Mouse (Mus musculus) lung, postnatal 25 days (tissue): ENCODE results near the gene Dpf3.

Source experiments
- DNase-seq: peaks from one replicate; pipeline ENCODE4 v3.0.0; 2022; ENCODE audit warnings: low spot score

The Dpf3 gene

DNA sequence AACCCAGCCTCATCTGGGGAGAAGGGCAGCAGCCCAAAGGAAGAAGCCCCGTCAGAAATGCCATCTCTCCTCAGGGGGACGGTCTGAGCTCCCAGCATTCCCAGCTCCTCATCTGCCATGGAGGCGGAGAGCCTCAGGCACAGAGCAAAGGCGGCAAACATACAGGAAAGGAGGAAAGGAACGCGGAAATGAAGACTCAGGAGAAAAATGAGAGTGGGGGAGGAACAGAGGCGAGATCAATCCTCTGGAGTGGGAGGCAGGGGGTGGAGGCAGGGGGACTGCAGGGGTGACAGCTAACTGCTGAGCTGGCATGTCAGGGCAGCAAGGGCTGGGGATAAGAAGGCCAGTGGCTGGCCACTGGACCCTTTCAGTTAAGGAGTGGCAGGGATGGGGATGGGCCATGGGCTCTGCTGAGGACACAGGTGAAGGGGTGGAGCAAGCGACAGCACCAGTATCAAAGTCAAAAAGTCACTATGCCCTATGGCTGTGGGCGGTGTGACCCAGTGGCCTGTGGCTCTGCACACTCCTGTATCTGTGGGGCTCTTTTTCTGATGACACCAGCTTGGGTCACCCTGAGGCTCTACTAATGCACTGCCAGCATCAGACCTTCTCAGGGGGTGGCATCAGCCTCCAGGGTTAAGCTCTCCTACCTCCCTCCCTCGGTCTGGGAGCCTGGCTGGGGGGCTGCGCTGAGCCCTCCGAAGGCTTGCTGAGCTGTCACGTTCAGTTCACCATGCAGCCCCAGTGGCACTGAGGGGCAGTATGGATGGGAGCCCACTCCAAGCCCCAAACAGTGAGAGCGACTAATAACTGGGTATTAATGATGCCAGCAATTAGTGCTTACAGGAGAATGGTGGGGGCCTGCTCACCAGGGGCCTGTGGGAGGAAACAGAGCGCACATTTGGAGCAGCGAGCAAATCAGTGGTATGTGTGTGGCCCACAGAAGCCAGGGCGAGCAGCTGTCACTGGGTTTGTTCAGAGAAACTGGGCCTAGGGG is 200.7 kb downstream of the Dpf3 start:
- no peak for DNase-seq

DNA sequence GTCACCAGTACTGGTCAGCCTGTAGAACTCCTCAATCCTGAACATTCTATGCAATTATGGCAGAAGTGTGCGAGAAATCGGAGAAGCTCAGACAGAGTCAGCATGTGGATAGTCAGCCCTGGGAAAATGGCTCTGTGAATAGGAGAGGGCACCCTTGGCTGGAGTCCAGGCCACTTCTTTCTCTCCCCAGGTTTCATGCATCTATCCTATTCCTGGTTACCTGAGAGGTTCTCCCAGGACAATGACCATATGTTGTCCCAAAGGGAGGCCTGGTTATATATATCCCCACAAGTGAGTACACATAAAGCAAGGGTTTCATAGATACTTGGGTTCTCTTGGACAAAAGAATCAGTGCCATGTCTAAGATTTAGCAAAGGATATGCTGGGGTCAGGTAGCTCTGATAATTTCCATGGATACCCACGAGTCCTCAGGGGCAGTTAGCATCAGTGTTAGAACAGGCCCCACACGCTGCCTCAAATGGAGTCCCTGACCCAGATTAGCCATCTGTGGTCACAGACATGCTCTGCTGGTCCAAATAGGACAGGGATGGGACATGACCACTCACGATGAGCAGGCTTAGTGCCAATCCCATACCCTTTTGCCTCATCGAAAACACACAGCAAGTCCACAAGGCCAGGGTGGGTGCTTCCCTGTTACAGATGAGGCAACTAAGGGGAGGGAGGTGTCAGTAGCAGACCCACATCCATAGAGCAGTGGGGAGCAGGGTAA is 203.8 kb downstream of the Dpf3 start:
- no peak for DNase-seq

DNA sequence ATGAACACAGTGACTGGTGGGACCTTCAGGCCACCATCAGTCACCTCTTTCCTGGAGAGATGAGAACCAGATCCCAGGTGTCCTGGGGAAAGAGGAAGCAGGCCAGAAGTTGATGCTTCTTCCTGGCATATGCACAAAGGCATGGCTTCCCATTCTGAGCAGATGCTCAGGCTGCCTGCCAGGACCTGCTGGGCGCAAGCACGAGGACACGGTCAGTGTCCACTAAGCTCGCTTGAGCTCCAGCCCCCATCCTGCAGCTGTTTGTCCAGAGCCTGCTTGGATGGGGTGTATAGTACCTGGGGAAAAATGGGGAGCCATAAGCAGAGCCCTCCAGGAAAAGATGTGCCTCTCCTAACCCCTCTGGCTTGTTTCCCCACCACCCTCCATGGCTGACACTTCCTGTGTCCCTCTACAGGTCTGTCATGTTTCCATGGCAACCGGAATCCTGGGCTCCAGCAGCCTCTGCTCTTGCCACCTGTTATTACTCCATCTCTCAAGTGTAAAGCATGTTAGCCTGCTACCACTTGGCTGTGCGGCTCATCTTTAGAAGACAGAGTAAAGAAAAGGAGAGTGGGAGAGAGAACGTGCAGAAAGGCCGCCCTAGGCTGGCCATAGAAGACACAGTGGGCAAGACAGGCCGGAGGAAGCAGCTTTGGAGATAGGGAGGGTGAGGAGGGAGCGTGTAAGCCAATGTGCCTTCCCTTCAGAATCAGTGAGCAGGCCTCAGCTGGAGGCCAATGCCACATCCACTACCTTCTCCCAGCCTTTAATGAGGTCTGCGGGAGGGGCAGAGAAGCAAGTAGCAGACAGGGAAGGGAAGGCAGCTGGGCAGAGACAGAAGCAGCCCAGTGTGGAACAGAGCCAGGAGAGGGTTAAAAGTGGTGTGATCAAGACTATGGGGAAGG is 209.7 kb downstream of the Dpf3 start:
- DNase-seq: no peak

DNA sequence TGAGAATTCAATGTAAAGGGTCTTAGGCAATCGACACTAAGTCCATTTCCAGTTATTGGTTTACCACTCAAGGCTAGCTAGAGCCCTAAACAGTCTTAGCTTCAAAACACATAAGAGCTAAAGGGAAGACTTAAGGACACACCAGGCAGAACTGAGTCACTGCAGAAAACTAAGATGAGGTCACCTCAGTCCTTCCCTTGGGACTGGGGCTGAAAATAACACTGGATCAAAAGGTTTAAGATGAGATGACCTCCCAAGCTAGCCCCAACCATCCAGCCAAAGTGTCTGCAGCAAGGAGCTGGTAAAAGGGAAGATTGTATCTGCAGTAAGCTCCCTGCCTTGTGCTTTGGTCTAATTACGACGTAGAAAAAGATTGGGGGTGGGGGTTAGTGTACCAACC is 216.3 kb downstream of the Dpf3 start:
- no peak for DNase-seq

DNA sequence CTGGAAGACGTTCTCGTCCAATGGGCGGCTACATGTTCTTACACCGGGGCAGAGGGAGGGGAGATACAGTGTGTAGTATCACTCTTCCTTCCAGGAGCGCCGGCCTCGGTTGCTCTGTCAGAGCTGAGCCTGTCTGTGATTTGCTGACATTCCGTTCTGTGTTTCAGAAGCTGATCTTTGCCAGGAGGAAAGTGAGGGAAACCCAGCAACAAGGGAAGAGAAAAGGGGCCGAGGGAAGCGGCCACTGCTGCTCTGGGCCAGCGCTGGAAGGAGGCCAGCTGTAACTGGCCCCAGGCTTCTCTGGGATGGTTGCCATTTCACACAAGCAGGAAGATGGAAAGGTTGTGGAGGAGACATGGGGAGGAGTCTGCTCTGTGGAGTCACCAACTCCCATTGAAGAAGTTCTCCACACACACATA is 219.0 kb downstream of the Dpf3 start:
- peak; percentile 24 for DNase-seq

DNA sequence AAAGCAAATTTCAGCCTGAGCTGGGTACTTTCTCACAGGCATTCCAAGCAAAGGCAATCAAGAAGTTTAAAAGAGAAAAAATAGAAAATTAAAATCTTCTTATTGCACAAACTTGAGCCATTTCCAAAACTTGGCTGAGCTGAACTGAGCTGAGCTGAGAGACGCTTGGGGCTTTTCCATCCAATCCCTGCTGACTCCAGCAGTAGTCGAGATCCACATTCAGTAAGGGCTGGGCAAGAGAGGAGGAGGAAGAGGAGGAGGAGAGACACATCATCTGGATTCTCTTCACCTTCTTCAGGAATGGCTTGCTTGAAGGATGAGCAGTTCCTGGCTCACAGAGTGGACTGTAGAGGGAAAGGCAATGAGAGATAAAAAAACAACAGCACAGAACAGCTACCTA is 227.0 kb downstream of the Dpf3 start:
- no peak for DNase-seq

DNA sequence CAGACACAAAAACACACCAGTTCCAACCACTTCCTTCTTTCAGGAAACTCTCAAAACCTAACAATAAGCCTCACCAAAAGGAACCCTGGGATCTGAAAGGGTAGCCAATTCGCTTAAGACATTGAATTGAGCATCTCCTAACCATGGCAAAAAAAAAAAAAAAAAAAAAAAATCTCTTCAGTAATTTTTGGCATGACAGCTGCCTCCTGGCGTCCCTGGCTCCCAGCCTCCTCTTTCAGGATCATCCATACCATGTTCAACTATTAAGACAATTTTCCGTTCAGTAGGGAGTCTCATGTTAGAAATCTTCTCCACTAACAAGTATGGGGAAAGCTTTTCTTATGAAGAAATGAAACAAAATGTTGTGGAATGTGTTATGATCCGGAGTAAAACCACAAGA is 233.1 kb downstream of the Dpf3 start:
- no peak for DNase-seq

DNA sequence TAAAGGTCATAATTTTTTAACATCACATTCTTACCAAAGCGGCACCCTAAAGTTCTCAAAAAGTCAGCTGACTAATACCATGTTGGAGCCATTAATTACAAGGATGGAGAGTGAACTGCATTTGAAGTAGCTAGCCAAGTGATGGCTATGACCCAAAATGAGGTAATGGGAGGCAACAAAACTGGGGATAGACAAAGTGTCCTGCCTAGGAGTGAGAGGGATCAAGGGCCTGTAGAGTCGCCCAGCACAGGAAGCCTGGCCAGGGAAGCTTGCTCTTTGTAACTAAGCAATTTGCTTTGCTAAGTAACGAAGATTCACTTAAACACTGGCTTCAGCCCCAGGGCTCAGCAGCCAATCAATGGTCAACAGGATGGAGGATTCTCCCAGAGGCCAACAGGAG is 238.4 kb downstream of the Dpf3 start:
- no peak for DNase-seq

DNA sequence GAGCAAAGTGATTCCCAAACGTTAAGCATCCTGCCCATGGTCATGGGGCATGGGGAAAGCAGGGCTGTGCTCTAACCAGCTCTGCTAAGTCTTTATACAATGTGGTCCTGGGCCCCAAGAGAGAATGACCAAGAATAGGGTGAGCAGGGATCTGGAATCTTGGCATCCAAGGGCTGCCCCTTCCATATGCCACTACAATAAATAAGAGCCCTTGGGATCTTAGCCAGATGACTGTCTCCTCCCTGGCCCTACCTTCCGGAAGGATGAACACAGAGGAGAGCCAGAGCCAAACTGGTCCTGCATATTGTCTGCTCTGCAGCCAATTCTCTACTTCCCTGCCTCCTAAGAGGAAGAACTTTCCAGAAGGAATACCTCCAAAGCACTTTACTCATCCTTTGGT is 238.9 kb downstream of the Dpf3 start:
- DNase-seq: no peak

DNA sequence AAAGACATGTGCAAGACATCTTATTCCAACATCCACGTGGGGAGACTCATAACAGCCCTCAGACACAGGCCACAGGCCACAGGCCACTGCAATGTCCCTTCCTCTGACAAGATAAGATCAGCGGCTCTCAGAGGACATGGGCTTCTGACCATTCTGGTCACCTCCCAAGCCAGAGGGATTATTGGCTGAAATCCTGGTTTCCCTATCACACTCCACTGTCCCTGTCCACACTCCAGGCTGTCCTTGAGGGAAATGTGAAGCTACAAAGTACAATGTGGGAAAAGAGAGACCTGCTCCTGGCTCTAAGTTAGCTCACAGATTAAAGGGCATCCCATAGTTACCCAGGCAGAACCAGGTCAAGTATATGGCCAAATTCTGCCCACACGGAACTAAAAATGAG is 239.8 kb downstream of the Dpf3 start:
- no peak for DNase-seq

DNA sequence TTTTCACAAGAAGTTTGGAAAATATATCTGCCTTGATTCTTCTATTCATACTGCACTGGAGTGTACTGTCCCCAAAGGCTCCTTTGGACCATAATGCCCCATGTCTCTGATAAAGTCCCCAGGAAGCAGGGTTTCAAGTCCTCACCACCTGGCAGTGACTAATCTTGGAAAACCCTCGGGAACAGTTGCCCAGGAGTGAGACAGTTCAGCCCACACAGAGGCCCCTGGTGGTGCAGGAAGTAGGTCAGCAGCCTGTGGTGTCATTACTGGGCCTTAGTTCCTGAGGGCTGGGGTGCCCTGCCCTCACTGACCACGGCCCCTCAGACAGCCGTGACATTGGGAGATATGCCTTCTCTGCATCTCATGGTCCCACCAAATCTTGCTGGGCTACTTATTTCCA is 246.5 kb downstream of the Dpf3 start:
- no peak for DNase-seq

DNA sequence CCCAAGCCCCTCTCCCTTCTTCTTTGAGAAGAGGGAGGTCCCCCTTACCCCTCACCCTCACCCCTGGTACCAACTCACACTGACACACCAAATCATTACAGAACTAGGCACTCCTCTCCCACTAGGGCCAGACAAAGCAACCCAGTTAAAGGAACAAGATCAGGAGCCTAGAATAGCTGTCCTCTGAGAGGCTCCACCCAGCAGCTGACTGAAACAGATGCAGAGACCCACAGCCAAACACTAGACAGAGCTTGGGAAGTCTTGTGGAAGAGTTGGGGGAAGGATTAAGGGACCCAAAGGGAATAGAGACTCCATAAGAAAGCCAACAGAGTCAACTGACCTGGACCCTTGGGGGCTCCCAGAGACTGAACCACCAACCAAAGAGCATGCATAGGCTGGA is 246.9 kb downstream of the Dpf3 start:
- no peak for DNase-seq

DNA sequence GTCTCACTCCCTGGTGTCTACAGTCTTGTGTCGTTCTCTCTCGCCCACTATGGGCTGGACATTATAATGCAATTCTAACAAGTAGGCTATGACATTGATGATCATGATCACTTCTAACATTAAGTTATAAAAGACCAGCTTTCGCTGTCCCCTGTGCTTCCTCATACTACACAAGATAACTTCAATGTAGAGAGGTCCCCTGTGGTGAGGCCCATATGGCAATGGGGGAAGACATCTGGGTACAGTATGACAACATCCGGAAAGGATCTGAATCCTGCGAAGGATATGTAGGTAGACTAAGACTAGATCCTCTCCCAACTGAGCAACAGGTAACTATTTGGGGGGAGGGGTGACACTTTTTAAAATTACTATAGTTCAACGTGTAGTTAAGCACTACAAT is 251.7 kb downstream of the Dpf3 start:
- DNase-seq: no peak

DNA sequence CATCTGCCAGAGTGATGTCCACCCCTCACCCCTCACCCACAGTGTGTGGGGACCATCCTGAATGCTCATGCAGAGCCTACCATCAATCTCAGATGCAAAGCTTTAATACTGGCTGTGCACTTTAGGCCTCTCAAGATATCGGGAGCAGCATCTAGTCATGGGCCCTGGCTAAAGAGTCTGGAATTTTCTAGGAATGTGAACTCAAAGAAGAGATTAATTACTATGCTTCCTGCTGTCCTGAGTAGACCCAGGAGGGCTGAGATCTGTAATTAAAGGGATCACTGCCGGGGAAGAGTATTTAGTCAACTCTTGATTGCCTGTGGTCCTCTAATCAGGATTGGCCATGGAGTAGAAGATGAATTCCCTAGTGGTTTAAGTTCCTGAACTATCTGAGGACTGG is 252.5 kb downstream of the Dpf3 start:
- DNase-seq: no peak

DNA sequence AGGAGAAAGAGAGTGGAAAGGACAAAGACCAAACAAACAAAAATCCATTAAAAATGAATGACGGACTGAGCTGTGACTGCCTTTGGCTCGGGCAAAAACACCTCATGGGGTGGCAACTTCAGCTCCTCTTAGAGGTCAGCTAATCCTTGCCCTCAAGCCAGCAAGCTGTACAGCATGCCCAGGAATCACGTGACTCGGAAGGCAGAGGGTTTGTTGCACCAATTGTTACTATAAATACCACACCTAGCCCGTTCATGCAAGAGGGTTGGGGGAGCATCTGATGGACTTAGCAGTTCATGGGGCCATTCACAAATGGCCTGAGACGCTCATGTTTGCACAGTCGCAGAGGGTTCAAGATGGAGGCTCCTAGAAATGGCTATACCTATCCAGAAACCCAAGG is 253.9 kb downstream of the Dpf3 start:
- DNase-seq: no peak

DNA sequence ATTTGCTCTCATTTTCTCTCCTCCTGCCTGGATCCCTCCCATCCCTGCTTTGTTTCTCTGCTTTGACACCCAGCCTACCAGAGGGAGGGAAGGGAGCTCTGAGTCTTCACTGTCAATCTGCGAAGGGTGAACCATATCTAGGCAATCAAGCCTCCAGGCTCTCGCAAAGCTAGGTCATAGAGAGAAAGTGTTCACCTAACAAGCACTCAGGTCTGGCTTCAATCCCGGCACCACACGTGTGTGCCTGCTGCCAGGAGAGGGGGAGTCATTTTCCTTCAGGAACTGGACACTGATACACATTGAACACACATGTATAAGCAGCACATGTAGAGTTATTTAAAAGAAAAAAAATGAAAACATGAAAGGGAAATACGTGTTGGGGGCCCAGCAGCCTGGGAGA is 254.6 kb downstream of the Dpf3 start:
- DNase-seq: no peak

DNA sequence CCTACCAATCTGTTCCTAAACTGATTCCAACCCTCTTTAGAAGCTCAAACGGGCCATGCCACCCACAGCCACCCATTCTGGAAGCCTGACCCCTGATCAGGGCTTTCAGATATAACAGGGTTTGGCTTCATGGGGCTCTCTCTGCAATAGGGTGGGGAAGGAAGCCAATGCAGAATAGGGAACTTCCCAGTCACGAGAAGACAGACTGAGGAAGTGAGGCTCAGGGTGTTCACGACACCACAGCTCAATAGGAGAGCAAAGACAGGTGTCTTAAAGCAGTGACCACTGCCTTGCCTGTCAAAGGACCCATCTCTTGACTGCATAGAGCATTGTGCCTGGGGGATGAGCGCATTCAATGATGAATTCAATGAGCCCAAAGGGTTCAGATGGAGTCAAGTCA is 256.3 kb downstream of the Dpf3 start:
- no peak for DNase-seq

DNA sequence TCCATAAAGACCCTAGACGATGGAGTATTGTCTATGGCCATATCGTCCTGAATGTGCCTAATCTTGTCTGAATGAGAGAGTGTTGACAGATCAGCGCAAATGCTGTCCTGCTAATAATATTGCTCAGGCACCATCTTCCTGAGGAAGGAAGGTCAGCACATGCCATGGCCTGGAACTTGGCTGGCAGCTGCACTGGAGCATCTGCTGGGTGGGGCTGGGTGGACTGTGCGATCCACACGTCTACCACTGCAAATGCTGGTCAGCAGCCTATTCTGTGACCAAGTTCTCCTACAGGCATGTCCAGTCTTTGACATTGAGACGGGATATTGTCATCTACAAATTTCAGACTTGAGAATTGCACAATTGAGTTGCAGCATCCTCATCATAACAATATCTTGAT is 257.8 kb downstream of the Dpf3 start:
- DNase-seq: no peak

DNA sequence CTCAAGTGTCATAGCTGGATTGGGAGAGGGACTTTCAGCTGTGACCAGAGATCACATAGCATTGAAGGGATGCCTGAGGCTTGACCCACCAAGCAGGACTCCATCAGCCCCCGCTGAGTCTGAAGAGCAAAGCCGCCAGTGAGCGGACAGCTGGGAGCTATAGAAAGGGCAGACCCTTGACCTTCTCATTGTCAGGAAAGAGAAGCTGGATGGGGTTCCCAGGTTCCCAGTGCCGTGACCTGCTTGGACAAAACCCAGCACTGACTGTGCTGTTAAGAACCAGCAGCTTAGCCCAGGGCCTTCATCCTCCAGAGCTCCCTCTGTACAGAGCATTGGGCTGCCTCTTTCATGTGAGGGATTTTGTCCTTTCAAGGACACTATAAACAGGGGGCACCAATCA is 260.5 kb downstream of the Dpf3 start:
- DNase-seq: no peak

DNA sequence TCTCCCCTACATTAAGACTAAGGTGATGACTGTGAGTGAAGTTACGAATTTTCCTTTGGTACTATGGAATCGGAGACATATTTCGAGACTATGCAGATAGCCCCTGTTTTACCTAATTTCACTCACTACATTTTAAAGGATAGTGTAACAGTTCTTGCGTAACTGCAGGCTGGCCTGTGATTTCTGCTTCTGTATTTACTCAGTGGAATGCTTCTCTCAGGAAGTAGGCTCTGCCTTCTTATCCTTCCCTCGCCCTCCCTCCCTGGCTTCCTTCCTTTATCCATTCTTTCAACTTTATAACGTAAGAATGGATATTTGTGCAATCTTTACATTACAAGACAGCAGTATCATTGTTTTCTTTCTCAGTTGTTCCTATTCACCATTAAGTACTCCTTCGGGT is 266.6 kb downstream of the Dpf3 start:
- no peak for DNase-seq

DNA sequence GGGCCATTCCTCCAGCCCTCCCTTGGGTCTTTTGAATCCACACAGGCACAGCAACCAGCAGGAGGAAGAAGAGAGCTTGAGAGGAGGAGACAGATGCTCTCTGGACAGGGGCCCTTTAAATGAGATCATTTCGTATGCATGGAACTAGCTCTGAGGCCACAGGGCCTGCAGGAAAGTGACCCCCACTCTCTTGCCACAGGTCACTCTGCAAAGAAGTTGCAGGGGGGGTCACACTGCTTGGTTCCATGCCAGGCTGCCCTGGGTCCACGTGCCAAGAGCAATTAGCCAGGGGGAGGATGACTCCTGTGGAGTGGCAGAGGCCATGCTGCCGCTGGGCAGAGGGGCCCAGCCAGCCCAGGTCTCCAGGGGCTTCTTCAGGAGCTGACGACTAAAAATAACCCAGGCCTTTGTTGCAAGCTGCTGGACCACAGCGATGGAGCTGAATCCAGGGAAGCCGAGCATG is 273.6 kb downstream of the Dpf3 start:
- DNase-seq: no peak

DNA sequence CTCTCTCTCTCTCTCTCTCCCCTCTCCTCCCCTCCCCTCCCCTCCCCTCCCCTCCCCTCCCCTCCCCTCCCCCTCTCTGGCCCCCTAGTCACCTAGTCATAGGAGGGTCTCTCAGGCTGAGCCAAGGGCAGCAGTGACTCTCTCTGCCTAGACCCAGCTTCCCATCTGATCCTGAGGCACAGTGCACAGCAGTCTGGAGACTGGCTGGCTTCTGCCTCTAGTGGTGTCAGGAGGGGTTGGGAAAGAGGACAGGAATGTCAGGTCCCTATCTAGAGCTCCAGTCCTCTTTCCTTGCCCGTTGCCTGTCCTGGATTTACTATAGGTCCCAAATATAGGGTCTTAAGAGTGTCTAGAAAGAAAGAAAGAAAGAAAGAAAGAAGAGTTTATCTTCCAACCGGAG is 275.5 kb downstream of the Dpf3 start:
- DNase-seq: no peak
